Mouse (Mus musculus) liver, embryonic 11.5 days (tissue): ENCODE measurements around the gene Ppp6r2. TPM values are rescaled to one million over a fixed set of nuclear protein-coding genes. Genes with fewer than 3 reads are reported as not detected.
A peak's percentile ranks its signal among the peaks of the same experiment; 100 is the strongest.

Experiments used
- ATAC-seq: fragments of 200-750 bp; cut with Nextera tagmentation; replicated peaks from 2 replicates; pipeline ENCODE4 v1.8.0; 2017; ENCODE audit warnings: moderate number of reproducible peaks, mild to moderate bottlenecking, moderate TSS enrichment, moderate library complexity; ENCODE audit not compliant: low FRiP score
- DNase-seq: peaks from one replicate; pipeline ENCODE4 v3.0.0-alpha.2; 2017; ENCODE audit warnings: low spot score
- H3K27ac ChIP-seq: fragments of 300-500 bp; sonication (generic); 2 replicates; pipeline ENCODE4 v1.5.1; 2014; ENCODE audit warnings: mild to moderate bottlenecking, low read depth, low read length, control low read depth
- H3K27me3 ChIP-seq: fragments of 300-500 bp; sonication (generic); replicated peaks from 2 replicates; pipeline ENCODE4 v1.6.1; 2014; ENCODE audit warnings: low read length, mixed read lengths; ENCODE audit not compliant: control insufficient read depth, insufficient read depth
- H3K36me3 ChIP-seq: fragments of 300-500 bp; sonication (generic); 2 replicates; pipeline ENCODE4 v1.6.1; 2014; ENCODE audit warnings: mild to moderate bottlenecking, low read length, moderate library complexity, mixed read lengths; ENCODE audit not compliant: control insufficient read depth, insufficient read depth
- H3K4me1 ChIP-seq: fragments of 300-500 bp; sonication (generic); replicated peaks from 2 replicates; pipeline ENCODE4 v1.6.1; 2014; ENCODE audit warnings: low read length, mixed read lengths; ENCODE audit not compliant: control insufficient read depth, insufficient read depth
- H3K4me2 ChIP-seq: fragments of 300-500 bp; sonication (generic); 2 replicates; pipeline ENCODE4 v1.6.1; 2014; ENCODE audit warnings: mild to moderate bottlenecking, control low read depth, moderate library complexity
- H3K4me3 ChIP-seq: fragments of 300-500 bp; sonication (generic); 2 replicates; pipeline ENCODE4 v1.5.1; 2014; ENCODE audit warnings: low read depth, low read length, control low read depth
- H3K9ac ChIP-seq: fragments of 300-500 bp; sonication (generic); 2 replicates; pipeline ENCODE4 v1.6.1; 2014; ENCODE audit warnings: low read depth, low read length, control low read depth
- H3K9me3 ChIP-seq: fragments of 300-500 bp; sonication (generic); 2 replicates; pipeline ENCODE4 v1.6.1; 2016; ENCODE audit warnings: low read length, inconsistent platforms, mixed read lengths; ENCODE audit not compliant: control insufficient read depth
- WGBS: fragments of 180-500 bp; shearing (Covaris S2); extraction: QIAGEN DNeasy Blood & Tissue Kit; methylation state at CpG from one replicate; pipeline ENCODE4 v1.1.7; 2014; 5-methylcytosine and 5-hydroxymethylcytosine counted together
- polyA plus RNA-seq: library from polyadenylated mRNA; unstranded; fragments of >200 nt; fragmentation: Nextera tagmentation; extraction: Ambion mirVana; gene quantifications from 2 replicates; pipeline ENCODE4 v1.2.1, GENCODE M21; 2014

Gene Ppp6r2
- polyA plus RNA-seq, 1 experiment from 2014 or later = 25.0 TPM

GRCm38 (mm10) chr15:89286582-89286981, 75.2 kb downstream of the Ppp6r2 start:
- 90% methylated on average over 5 of the region's 5 CpGs for WGBS
- peaks cover 14% of the 10 kb centered on the region for H3K4me1 ChIP-seq
- ATAC-seq = no peak
- no peak for DNase-seq
- no peak overlapping the region; the same call in 1 of the 2 replicates for H3K27ac ChIP-seq
- H3K4me3 ChIP-seq = no peak overlapping the region
- no peak overlapping the region for H3K4me2 ChIP-seq
- no peaks in the 10 kb centered on the region for H3K27me3 ChIP-seq
- H3K9me3 ChIP-seq = no peaks in the 10 kb centered on the region
- H3K36me3 ChIP-seq = peaks cover 17% of the 10 kb centered on the region
- H3K9ac ChIP-seq = no peak overlapping the region

GRCm38 (mm10) chr15:89288227-89288767, 76.9 kb downstream of the Ppp6r2 start:
- H3K4me1 ChIP-seq = peaks cover 14% of the 10 kb centered on the region

GRCm38 (mm10) chr15:89289455-89289854, 78.1 kb downstream of the Ppp6r2 start:
- no peak for DNase-seq
- H3K4me1 ChIP-seq = peaks cover 14% of the 10 kb centered on the region
- 96% methylated on average over 11 of the region's 11 CpGs for WGBS
- no peak for ATAC-seq
- H3K4me3 ChIP-seq = no peak overlapping the region
- no peaks in the 10 kb centered on the region for H3K9me3 ChIP-seq
- no peak overlapping the region for H3K4me2 ChIP-seq
- no peaks in the 10 kb centered on the region for H3K27me3 ChIP-seq
- no peak overlapping the region for H3K9ac ChIP-seq
- no peak overlapping the region for H3K27ac ChIP-seq
- H3K36me3 ChIP-seq = peaks cover 24% of the 10 kb centered on the region

More at GRCm38 (mm10) chr15:89288227-89288767, 76.9 kb downstream of the Ppp6r2 start:
- no peak overlapping the region for H3K27ac ChIP-seq
- H3K36me3 ChIP-seq = peaks cover 16% of the 10 kb centered on the region
- H3K4me2 ChIP-seq = no peak overlapping the region
- no peaks in the 10 kb centered on the region for H3K27me3 ChIP-seq
- no peak overlapping the region for H3K4me3 ChIP-seq
- H3K9me3 ChIP-seq = no peaks in the 10 kb centered on the region
- H3K9ac ChIP-seq = no peak overlapping the region
- DNase-seq = no peak
- ATAC-seq = no peak
- WGBS = 85% methylated on average over 23 of the region's 23 CpGs

GRCm38 (mm10) chr15:89291521-89291920, 80.2 kb downstream of the Ppp6r2 start:
- WGBS = 72% methylated on average over 3 of the region's 3 CpGs
- Histone ChIP-seq H3K4me1 (peaks cover 12% of the 10 kb centered on the region), H3K4me2 (no peak overlapping the region), H3K9ac (no peak overlapping the region), H3K4me3 (no peak overlapping the region), H3K27ac (no peak overlapping the region), H3K36me3 (peaks cover 39% of the 10 kb centered on the region), H3K9me3 (no peaks in the 10 kb centered on the region), H3K27me3 (no peaks in the 10 kb centered on the region)
- no peak for DNase-seq
- peak; percentile 78 for ATAC-seq

- H3K4me2 ChIP-seq = no peak overlapping the region
- peaks cover 36% of the 10 kb centered on the region for H3K36me3 ChIP-seq
- H3K4me3 ChIP-seq = no peak overlapping the region
- no peak overlapping the region for H3K27ac ChIP-seq
- 64% methylated on average over 2 of the region's 2 CpGs for WGBS
- H3K27me3 ChIP-seq = no peaks in the 10 kb centered on the region
- DNase-seq = no peak
- no peak overlapping the region for H3K9ac ChIP-seq
- H3K9me3 ChIP-seq = no peaks in the 10 kb centered on the region
- H3K4me1 ChIP-seq = peaks cover 12% of the 10 kb centered on the region
- ATAC-seq = no peak
Observed at GRCm38 (mm10) chr15:89292795-89293194, 81.4 kb downstream of the Ppp6r2 start.

- Histone ChIP-seq H3K27ac (no peak overlapping the region), H3K27me3 (no peaks in the 10 kb centered on the region), H3K4me1 (peaks cover 12% of the 10 kb centered on the region), H3K9me3 (no peaks in the 10 kb centered on the region), H3K4me2 (no peak overlapping the region), H3K36me3 (peaks cover 39% of the 10 kb centered on the region), H3K9ac (no peak overlapping the region), H3K4me3 (no peak overlapping the region)
- ATAC-seq = no peak
- no peak for DNase-seq
- 90% methylated on average over 10 of the region's 10 CpGs for WGBS
Observed at GRCm38 (mm10) chr15:89293778-89294177, 82.4 kb downstream of the Ppp6r2 start.

GRCm38 (mm10) chr15:89295580-89296165, 84.3 kb downstream of the Ppp6r2 start:
- Histone ChIP-seq H3K36me3 (peaks cover 46% of the 10 kb centered on the region), H3K4me1 (peaks cover 12% of the 10 kb centered on the region), H3K4me2 (no peak overlapping the region), H3K9me3 (no peaks in the 10 kb centered on the region), H3K4me3 (no peak overlapping the region), H3K27me3 (no peaks in the 10 kb centered on the region), H3K9ac (no peak overlapping the region; the same call in 1 of the 2 replicates), H3K27ac (no peak overlapping the region)
- ATAC-seq (peak; percentile 74), DNase-seq (no peak)
- WGBS = 73% methylated on average over 8 of the region's 8 CpGs

- Histone ChIP-seq H3K27me3 (no peaks in the 10 kb centered on the region), H3K4me2 (no peak overlapping the region), H3K36me3 (peaks cover 52% of the 10 kb centered on the region), H3K27ac (no peak overlapping the region), H3K4me3 (no peak overlapping the region), H3K9ac (no peak overlapping the region), H3K9me3 (no peaks in the 10 kb centered on the region), H3K4me1 (peaks cover 12% of the 10 kb centered on the region)
- ATAC-seq (no peak), DNase-seq (no peak)
- WGBS = 86% methylated on average over 1 of the region's 1 CpGs
Observed at GRCm38 (mm10) chr15:89296465-89296864, 85.1 kb downstream of the Ppp6r2 start.

- no peak overlapping the region for H3K27ac ChIP-seq
- 93% methylated on average over 2 of the region's 2 CpGs for WGBS
- H3K9ac ChIP-seq = no peak overlapping the region
- ATAC-seq = no peak
- H3K9me3 ChIP-seq = no peaks in the 10 kb centered on the region
- DNase-seq = no peak
- peaks cover 12% of the 10 kb centered on the region for H3K4me1 ChIP-seq
- no peak overlapping the region for H3K4me2 ChIP-seq
- no peak overlapping the region for H3K4me3 ChIP-seq
- peaks cover 61% of the 10 kb centered on the region for H3K36me3 ChIP-seq
- H3K27me3 ChIP-seq = no peaks in the 10 kb centered on the region
Observed at GRCm38 (mm10) chr15:89297695-89298094, 86.3 kb downstream of the Ppp6r2 start.
